Mouse (Mus musculus): Measurements from ENCODE around the gene Sema4g.
A peak's percentile ranks its signal among the peaks of the same experiment; 100 is the strongest.
"Not testable (repeated sequence)": the region's sequence is repeated elsewhere in the genome, so short reads cannot be mapped to it uniquely, and the experiment has no call there.

Sema4g gene

DNA sequence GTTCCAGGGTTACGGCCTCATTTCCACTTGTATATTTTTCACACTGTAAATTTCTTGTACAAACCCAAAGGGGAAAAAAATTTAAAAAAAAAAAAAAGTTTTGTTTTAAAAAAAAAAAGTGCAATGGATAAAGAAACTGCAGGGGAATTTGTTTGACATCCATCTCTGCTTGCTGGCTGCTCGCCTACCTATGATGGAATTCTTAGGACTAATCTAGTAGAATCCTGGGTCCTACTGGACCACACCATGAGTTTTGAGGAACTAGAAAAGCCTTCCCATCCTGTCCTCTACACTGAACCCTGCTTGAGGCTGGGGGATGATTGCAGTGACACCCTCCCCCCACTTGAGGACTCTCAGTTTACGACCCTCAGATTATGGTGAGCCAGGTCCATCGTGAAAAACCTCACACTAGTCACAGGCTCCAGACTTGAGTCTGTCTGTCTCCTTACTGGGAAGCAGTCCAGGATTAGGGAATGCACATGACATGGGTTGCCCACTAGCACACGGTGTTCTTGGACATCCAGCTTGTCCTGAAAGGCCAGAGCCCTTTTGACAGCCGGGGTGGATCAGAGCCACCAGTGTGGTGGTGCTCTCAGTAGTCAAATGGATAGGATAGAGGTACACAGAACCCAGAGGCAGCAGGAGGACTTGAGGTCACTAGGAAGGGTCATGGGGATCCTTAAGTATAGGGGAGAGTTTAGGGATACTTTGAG, 38.2 kb downstream of the Sema4g start:
- DNase-seq: no peak

DNA sequence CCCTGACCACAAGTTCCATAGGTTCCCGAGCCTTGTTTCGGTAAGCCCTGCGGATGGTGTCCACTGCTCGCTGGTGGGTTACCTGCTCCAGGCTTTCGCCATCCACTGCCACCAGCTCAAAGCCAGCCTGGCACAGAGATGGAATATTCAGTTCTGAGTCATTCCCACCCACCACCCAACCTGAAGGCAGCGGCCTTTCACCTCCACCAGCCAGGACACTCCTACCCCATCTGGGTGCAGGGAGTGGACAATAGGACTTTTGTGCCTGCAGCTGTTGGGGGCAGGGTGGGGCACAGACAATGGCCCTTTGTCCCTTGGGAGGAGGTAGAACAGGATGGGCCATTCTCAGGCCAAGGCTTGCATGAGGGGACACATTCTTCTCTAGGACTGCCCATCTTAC, 38.9 kb downstream of the Sema4g start:
- DNase-seq: no peak

GRCm38 (mm10) chr19:45028746-45029145, 39.8 kb downstream of the Sema4g start:
- DNase-seq: no peak

GRCm38 (mm10) chr19:45029571-45029970, 40.7 kb downstream of the Sema4g start:
- DNase-seq: no peak

- DNase-seq: peak; percentile 56
Measured at GRCm38 (mm10) chr19:45030111-45030510, 41.2 kb downstream of the Sema4g start.

GRCm38 (mm10) chr19:45030746-45031693, 42.1 kb downstream of the Sema4g start:
- peak; percentile 79 for DNase-seq

GRCm38 (mm10) chr19:45031780-45032179, 42.9 kb downstream of the Sema4g start:
- DNase-seq: peak; percentile 71

DNA sequence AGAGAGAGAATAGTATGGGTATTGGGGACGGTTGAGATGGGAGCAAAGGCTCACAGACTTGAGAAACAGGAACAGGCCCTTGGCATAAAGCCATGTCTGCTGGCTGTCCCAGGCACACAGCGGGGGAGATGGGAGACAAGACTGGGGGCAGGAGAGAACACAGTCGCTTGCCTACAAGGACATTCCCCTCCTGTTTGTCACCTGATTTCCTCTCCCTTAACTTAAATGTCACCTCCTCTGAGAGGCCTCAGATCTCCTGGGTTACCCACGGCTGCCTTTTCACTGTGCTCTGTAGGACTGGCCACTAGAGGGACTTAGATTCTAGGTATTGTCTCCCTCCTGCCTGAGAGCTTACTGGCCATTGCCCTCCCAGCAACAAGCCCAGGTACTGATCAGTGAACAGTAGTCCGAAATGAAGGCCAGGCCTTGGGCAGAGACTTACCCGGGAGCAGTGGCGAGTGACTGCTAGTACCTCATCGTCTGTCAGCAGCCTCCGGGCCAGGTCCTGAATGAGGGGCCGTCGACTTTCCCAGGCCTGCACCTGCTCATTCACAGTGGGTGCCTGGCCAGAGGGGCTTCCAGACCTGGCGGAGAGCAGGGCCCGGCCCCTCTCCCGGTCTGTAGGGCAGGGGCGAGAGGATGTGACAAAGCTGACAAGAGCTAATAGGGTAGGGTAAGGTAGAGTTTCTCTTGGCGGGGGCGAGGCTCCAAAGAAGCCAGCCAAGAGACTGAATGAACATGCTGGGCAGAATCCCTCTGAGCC, 43.9 kb downstream of the Sema4g start:
- no peak for DNase-seq

DNA sequence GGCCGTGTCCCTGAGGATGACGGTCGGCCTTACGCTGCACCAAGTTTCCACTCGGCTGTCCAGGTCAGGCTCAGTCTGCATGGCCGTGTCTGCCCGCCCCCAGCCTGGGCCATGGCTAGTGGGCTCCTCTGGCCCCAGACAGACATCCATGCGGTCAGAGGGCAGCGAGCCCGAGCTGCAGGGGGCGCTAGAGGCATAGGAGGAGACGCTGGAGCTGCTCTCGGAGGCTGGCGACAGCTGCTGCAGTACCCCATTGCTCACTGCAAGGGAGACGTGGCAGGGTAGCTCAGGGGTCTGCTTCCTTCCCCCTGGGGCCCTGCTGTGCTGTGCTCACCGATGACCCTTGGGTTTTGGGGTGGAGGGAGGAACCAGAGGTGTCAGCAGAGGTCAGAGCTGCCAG, 48.0 kb downstream of the Sema4g start:
- no peak for DNase-seq

- DNase-seq: not testable (repeated sequence)
Measured at GRCm38 (mm10) chr19:45038198-45038597, 49.3 kb downstream of the Sema4g start.

- DNase-seq: no peak
Measured at GRCm38 (mm10) chr19:45040214-45040613, 51.3 kb downstream of the Sema4g start.

DNA sequence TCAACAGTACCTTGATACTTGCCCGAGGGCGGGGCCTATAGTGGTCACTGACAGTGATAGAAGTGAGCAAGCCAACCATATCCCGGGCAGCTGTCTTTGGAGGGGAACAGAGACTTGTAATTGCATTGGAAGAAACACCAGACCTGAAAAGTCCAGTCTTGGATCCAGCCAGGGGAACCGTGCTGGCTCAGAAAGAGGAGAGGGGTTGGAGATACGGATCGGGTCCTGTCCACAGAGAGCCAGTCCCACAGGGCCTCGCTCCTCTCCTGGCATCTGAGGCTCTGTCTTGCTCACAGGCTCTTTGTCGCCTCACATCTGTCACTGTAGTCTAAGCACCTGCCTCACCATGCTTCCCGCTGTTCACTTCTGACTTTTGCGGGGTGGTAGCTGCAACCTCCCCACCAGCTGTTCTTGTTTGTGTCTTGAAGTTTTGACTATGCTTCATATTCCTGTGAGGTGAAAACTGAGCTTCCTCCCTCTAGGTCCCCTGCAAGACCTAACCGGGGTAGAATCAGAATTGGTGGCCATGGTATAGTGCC, 55.6 kb downstream of the Sema4g start:
- no peak for DNase-seq

DNA sequence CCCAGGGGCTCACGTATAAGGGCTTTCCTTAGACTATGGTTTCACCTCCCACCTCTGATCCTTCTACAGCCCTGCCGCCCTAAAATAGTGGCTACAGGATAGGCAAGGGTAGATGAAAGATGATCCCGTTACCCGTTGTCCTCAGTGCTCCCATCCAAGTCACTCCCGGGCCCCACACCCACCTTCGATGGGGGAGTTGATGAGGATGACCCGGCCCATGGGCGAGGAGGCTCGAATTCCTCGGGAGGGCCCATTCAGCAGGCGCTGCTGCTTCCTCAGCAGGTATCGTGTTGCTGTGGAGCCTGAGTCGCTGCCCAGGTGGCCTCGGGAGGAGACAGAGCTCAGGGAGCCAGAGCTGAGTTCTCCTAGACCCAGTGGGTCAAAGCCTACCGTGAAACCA, 56.3 kb downstream of the Sema4g start:
- DNase-seq: no peak

- no peak for DNase-seq
Measured at GRCm38 (mm10) chr19:45045651-45046050, 56.8 kb downstream of the Sema4g start, which contains the start of gene Pdzd7. TSS of gene Pdzd7 (minus strand) at chr19:45045717.

GRCm38 (mm10) chr19:45046523-45047321, 57.8 kb downstream of the Sema4g start:
- DNase-seq: peak; percentile 92

DNA sequence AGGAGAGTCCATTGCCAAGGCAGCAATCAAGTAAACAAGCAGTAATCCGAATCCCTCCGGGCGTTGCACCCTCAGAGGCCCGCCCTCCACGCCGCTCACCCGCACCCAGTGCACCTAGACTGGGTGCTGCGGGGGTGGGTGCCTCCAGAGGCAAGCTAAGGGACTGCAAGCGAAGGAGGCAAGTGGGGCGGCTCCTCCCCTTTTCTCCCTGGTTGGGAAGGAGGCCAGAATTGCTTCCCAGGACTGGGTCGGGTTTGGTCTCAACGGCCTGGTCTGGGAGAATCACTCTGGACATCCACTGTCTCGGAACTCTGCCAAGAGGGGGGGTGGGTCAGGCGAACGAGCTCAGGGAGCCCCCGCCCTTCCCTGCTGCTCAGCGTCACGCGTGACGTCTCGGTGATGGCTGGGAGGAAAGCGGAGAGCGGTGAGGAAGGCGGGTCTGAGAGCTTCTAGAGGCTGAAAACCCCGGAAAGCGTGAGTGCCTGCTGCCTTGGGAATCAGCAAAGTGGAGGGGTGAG, 58.6 kb downstream of the Sema4g start, which contains the start of gene Sfxn3:
Sfxn3 (plus strand) TSS at position 87 of the 518 bp plus-strand sequence.
- DNase-seq: peak; percentile 91

DNA sequence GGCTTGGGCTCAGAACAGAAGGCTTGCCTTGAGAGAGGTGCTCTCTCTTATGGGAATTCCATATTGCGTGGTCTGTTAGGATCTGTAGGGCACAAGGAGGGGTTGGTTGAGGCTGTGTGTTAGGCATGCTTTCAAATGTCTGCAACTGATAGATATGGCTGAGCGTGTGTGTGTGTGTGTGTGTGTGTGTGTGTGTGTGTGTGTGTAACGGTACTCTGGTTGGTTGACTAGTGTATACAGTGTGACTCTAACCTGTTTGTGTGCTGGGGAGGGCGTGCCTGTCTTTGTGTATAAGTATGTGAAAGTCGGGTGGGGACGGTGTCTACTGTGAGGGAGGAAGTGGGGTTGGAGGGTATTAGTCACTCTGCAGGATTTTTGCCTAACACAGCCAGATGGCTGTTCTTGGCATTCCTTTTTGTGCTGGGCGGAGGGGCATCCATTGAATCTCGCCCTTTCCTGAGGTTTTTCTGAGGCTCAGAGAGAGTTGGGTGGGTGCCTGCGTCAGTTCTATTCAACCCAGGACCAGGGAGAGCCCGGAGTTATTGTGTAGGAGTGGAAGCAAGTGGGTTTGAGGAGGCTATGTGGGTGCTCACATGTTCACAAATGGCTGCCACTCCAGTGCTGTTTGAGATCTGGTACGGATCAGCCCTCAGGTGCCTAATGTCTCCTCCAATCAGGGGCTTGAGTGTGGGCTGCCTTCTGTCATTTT, 59.2 kb downstream of the Sema4g start:
- DNase-seq: peak; percentile 50

DNA sequence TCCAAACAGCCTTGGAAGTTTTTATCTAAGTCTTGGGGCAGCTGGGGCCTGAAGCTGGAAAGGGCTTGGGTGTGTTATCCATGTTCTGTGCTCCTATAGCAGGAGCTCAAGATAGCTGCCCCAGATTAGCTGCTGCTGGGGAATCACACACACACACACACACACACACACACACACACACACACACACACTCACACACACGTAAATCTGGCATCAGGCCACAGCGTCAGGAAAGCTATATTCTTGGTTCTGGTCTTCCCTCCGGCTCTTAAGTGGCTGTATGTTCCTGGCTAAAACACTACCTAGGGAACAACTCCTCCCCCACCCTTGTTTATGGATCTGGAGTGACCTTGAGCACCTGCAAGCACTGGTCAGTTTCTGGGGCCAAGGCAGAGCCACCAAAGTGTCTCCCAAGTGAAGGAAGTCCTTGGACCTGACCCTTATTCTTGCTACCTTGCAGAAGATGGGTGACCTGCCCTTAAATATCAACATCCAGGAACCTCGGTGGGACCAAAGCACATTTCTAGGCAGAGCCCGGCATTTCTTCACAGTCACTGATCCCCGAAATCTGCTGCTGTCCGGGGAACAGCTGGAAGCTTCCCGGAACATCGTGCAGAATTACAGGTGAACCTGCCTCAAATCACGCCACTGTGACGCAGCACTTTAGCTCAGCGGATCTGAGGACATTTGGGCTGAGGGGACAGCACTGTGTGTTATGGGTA, 59.9 kb downstream of the Sema4g start:
- DNase-seq: no peak

GRCm38 (mm10) chr19:45049523-45049922, 60.6 kb downstream of the Sema4g start:
- no peak for DNase-seq
